Mouse (Mus musculus): ENCODE measurements around the gene Sept14.

Sept14 gene

GRCm38 (mm10) chr5:129667851-129668250 lies 40.5 kb downstream of the Sept14 start:
- DNase-seq, result no peak

GRCm38 (mm10) chr5:129666271-129666909 lies 41.9 kb downstream of the Sept14 start:
- no peak for DNase-seq

- DNase-seq, result no peak
These were observed 44.2 kb downstream of the Sept14 start for GRCm38 (mm10) chr5:129664090-129664489.

- DNase-seq, result no peak
These were observed 50.4 kb downstream of the Sept14 start for GRCm38 (mm10) chr5:129657931-129658330.

- no peak for DNase-seq
These were observed 51.3 kb downstream of the Sept14 start for GRCm38 (mm10) chr5:129657016-129657415.

- no peak for DNase-seq
These were observed 57.5 kb downstream of the Sept14 start for GRCm38 (mm10) chr5:129650858-129651257.

Data from cerebellum, adult 18-20 months (tissue).